Mouse (Mus musculus) hindbrain, embryonic 14.5 days (tissue): Measurements from ENCODE around the gene Zfp27. TPM values are rescaled to one million over a fixed set of nuclear protein-coding genes. Genes with fewer than 3 reads are reported as not detected.

ENCODE experiments used
- ATAC-seq: fragments of 200-750 bp; cut with Nextera tagmentation; 2 replicates; pipeline ENCODE4 v1.8.0; 2017; ENCODE audit warnings: moderate number of reproducible peaks, mild to moderate bottlenecking, moderate TSS enrichment, moderate library complexity; ENCODE audit not compliant: low FRiP score
- DNase-seq: peaks from one replicate; pipeline ENCODE4 v3.0.0-alpha.2; 2015; ENCODE audit warnings: low spot score
- H3K27ac ChIP-seq: fragments of 300-500 bp; sonication (generic); 2 replicates; pipeline ENCODE4 v1.5.1; 2014; ENCODE audit warnings: mild to moderate bottlenecking, moderate library complexity
- H3K27me3 ChIP-seq: fragments of 300-500 bp; sonication (generic); 2 replicates; pipeline ENCODE4 v1.6.1; 2014; ENCODE audit warnings: mild to moderate bottlenecking, low read length, mixed read lengths; ENCODE audit not compliant: control insufficient read depth, insufficient read depth
- H3K36me3 ChIP-seq: fragments of 300-500 bp; sonication (generic); replicated peaks from 2 replicates; pipeline ENCODE4 v1.6.1; 2014; ENCODE audit not compliant: control insufficient read depth, insufficient read depth
- H3K4me1 ChIP-seq: fragments of 300-500 bp; sonication (generic); replicated peaks from 2 replicates; pipeline ENCODE4 v1.6.1; 2014; ENCODE audit warnings: antibody characterized with exemption, low read length, mixed read lengths; ENCODE audit not compliant: control insufficient read depth, insufficient read depth
- H3K4me2 ChIP-seq: fragments of 300-500 bp; sonication (generic); replicated peaks from 2 replicates; pipeline ENCODE4 v1.6.1; 2014; ENCODE audit warnings: mild to moderate bottlenecking, moderate library complexity
- H3K4me3 ChIP-seq: fragments of 300-500 bp; sonication (generic); replicated peaks from 2 replicates; pipeline ENCODE4 v1.5.1; 2014; ENCODE audit warnings: mild to moderate bottlenecking, low read length
- H3K9ac ChIP-seq: fragments of 300-500 bp; sonication (generic); 2 replicates; pipeline ENCODE4 v1.6.1; 2014
- H3K9me3 ChIP-seq: fragments of 300-500 bp; sonication (generic); 2 replicates; pipeline ENCODE4 v1.6.1; 2016; ENCODE audit warnings: low read length; ENCODE audit not compliant: control insufficient read depth
- WGBS: fragments of 180-500 bp; shearing (Covaris S2); extraction: QIAGEN DNeasy Blood & Tissue Kit; methylation state at CpG from one replicate; pipeline ENCODE4 v1.1.7; 2014; 5-methylcytosine and 5-hydroxymethylcytosine counted together
- polyA plus RNA-seq: library from polyadenylated mRNA; unstranded; fragments of >200 nt; fragmentation: Nextera tagmentation; extraction: Ambion mirVana; gene quantifications from 2 replicates; pipeline ENCODE4 v1.2.1, GENCODE M21; 2014

The Zfp27 gene
- polyA plus RNA-seq, 1 experiment from 2014 or later, result 17.5 TPM

DNA sequence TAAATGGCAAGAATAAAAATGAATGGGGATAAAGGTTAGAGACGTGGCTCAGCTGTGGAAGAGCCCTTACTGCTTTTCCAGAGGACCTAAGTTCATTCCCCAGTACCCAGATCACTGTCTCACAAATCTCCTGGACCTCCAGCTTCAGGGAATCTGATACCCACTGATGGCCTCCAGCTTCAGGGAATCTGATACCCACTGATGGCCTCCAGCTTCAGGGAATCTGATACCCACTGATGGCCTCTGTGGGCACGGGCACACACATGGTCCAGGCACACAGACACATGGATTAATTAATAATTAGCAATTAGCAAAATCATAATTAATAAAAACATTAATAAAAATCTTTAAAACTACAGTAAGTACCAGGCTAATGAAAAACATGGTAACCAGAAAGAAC, 16.4 kb upstream of the Zfp27 start:
- ATAC-seq, result no peak
- Histone ChIP-seq H3K4me2 (no peak overlapping the region), H3K9me3 (no peaks in the 10 kb centered on the region), H3K9ac (no peak overlapping the region), H3K4me1 (no peaks in the 10 kb centered on the region), H3K4me3 (no peak overlapping the region), H3K27me3 (no peaks in the 10 kb centered on the region), H3K36me3 (no peaks in the 10 kb centered on the region), H3K27ac (no peak overlapping the region)
- 70% methylated on average over 2 of the region's 2 CpGs for WGBS
- no peak for DNase-seq

DNA sequence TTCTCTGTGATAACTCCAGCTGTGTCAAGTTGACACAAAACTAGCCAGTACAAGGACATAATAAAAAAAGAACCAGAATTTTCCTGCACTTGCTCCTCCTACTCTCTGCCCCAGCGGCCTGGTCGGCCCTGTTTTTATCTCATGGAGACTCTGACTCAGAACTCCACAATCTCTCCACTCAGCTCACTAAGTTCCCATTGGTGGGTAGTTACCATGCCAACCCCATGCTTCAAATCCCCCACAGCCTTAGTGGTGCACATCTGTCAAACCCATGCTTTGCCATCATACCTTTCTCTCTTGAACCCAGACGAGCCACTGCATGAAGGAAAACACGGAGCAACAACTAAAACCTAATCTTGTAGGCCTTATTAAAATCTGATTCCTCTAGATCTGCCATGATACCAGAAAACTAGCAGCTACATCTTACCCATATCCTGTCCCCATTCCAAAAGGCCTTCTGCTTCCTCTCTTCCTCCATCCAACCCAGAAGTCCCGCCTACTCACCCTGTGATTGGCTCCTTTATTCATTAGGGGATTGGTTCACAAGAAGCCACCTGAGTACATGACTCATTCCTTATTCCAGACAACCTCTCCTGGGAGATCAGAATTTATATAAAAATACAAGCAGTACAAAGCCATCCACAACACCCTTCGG, 15.2 kb upstream of the Zfp27 start:
- no peak for ATAC-seq
- no peak for DNase-seq
- H3K9ac ChIP-seq, result no peak overlapping the region
- 0 out of 2 replicates have a peak, but pooled peaks cover 10% of the 10 kb centered on the region for H3K36me3 ChIP-seq
- 89% methylated on average over 6 of the region's 6 CpGs for WGBS
- H3K4me2 ChIP-seq, result no peak overlapping the region
- no peak overlapping the region for H3K4me3 ChIP-seq
- no peaks in the 10 kb centered on the region for H3K4me1 ChIP-seq
- no peak overlapping the region for H3K27ac ChIP-seq
- no peaks in the 10 kb centered on the region for H3K27me3 ChIP-seq
- no peaks in the 10 kb centered on the region for H3K9me3 ChIP-seq

DNA sequence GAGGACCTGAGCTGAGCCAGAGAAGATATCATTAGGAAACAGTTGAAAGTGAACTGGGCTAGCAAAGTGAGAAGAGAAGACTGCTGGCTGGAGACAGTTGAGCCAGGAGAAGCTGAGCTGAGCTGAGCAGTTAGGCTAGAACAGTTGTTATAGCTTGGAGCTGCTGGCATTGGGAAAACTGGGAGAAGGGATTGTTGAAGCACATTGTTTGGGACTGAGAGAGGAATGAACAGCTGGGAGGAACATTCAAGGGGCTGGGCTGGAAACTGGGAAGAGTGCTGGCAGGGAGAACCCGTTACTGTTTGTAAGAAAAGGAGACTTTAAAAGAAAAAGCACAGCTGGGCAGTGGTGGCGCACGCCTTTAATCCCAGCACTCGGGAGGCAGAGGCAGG, 11.7 kb upstream of the Zfp27 start:
- no peak for ATAC-seq

DNA sequence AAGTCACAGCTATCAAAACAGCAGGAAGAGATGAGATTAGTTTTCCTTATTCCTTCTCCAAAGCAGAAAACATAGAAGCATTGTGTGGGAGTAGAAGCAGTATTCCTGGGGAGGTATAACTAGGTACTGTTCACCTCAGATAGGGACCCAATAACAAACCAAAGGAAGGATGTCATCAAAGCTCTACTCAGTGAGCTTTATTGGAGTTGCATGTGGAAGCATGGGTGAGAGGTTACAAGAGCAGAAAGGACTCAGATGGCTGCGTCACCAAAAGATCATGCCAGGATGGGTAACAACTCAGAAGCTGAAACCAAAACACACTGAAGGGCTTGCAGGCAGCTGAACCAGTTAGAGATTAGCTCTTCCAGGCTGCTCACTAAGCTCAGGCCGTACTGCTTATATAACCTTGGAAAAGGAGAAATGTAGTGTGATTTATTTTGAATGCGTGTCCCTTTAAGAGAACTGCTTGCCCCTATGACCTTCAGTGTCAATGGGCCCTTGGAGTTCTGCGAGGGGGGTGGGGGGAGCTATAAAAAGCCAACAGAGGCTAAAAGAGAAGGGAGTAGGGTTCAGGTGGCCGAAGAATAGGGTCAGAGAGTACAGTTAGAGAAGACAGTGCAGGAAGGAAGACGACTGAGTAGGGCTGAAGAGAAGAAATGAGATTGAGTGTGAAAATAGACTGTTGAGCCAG, 11.1 kb upstream of the Zfp27 start:
- 63% methylated on average over 6 of the region's 6 CpGs for WGBS
- H3K4me3 ChIP-seq, result no peak overlapping the region
- H3K27ac ChIP-seq, result no peak overlapping the region
- H3K9me3 ChIP-seq, result no peaks in the 10 kb centered on the region
- no peaks in the 10 kb centered on the region for H3K27me3 ChIP-seq
- DNase-seq (no peak), ATAC-seq (no peak)
- H3K36me3 ChIP-seq, result peaks cover 44% of the 10 kb centered on the region
- no peaks in the 10 kb centered on the region for H3K4me1 ChIP-seq
- no peak overlapping the region for H3K4me2 ChIP-seq
- H3K9ac ChIP-seq, result no peak overlapping the region

More for the DNA sequence above, 11.7 kb upstream of the Zfp27 start:
- no peak overlapping the region for H3K4me3 ChIP-seq
- H3K4me2 ChIP-seq, result no peak overlapping the region
- DNase-seq, result no peak
- peaks cover 40% of the 10 kb centered on the region for H3K36me3 ChIP-seq
- no peaks in the 10 kb centered on the region for H3K9me3 ChIP-seq
- no peak overlapping the region for H3K9ac ChIP-seq
- WGBS, result 90% methylated on average over 4 of the region's 4 CpGs
- H3K27ac ChIP-seq, result no peak overlapping the region
- no peaks in the 10 kb centered on the region for H3K27me3 ChIP-seq
- no peaks in the 10 kb centered on the region for H3K4me1 ChIP-seq

DNA sequence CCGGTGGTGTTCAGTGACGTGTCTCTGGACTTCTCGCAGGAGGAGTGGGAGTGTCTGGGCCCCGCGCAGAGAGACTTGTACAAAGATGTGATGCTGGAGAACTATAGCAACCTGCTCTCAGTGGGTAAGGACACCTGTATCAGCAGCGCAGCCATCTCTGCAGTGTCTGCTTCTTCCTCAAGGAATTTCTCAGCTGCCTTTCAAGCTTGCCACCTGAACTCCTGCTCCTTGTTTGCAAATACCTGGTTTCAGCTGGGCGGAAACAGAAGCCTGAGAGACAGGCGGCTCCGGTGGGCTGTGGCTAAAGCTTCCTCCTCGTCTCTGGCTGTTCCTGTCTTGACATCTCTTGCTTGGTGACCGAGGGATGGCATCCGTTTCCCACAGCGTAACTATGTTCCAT, 5.8 kb upstream of the Zfp27 start:
- ATAC-seq (no peak), DNase-seq (no peak)
- 95% methylated on average over 13 of the region's 13 CpGs for WGBS
- Histone ChIP-seq H3K9me3 (no peaks in the 10 kb centered on the region), H3K4me1 (peaks cover 17% of the 10 kb centered on the region), H3K27ac (no peak overlapping the region), H3K9ac (no peak overlapping the region), H3K36me3 (peaks cover 56% of the 10 kb centered on the region), H3K4me3 (no peak overlapping the region), H3K4me2 (no peak overlapping the region), H3K27me3 (no peaks in the 10 kb centered on the region)

DNA sequence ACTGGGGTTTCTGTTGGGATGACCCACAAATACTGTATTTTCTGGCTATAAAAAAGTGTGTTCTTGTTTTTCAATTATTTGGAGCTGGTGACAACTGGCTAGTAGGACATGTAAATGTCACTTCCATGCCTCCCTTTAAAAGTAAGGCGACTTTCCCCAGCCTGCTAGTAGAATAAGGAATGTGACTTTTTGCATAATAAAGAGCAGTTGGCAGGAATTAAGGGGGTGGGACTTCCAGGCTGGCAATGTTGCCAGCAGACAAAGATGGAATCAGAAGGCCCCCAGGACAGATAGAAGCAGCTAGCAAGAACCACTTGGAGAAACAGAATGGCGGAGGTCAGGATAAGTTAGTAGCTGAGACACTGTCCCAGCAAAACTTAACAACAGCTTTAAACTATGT, 3.9 kb upstream of the Zfp27 start:
- ATAC-seq (no peak), DNase-seq (no peak)
- 50% methylated on average over 2 of the region's 2 CpGs for WGBS

DNA sequence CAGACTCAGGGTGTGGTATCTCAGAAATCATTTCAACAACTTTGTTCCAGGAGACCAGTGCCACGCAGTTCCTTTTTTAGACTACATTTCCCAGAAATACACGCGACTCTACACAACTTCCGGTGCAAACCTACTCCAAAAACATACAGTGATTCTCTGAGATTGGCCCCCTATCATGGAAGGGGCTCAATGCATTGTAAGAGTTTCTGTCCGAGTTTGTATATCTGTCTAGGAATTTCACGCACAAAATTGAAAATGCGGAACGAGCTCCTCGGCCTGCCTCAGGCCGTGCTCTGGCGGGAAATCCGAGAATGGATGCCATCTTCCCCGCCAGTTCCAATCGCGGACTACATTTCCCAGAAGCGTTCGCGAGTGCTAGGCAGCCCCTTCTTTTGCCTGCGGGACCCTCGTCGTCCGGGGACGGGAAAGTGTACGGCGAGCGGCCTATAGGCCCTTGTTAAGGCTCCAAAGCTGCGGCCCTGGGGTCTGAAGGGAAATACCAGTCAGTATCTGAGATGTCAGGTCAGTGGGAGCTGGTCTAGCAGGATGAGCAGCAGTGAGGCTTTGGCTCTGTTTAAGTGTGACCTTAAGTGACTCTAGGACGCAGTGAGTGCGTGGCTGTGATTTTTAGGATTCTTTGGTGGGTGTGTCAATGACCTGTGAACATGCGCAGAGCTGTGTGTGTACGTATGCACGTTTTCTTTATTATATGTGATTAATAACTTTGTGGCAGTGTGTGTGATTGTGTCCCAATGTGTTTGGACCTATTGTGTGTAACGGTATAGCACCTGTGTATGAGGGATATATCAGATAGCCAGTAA, 2.0 kb upstream of the Zfp27 start, which contains the start of gene Zfp383:
Zfp383 (plus strand) TSS at position 94 of the 821 bp plus-strand sequence.
- no peaks in the 10 kb centered on the region for H3K9me3 ChIP-seq
- peaks cover 21% of the 10 kb centered on the region for H3K4me1 ChIP-seq
- DNase-seq, result peak; percentile 91
- WGBS, result 1% methylated on average over 33 of the region's 33 CpGs
- H3K27ac ChIP-seq, result peak within 1 kb of the TSS; percentile 94
- peak within 1 kb of the TSS; percentile 72 for H3K4me2 ChIP-seq
- peak; percentile 85 for ATAC-seq
- no peaks in the 10 kb centered on the region for H3K27me3 ChIP-seq
- peaks cover 28% of the 10 kb centered on the region for H3K36me3 ChIP-seq
- peak within 1 kb of the TSS; percentile 67 for H3K4me3 ChIP-seq
- H3K9ac ChIP-seq, result peak within 1 kb of the TSS; percentile 74

More for the DNA sequence above, 3.9 kb upstream of the Zfp27 start:
- Histone ChIP-seq H3K9me3 (no peaks in the 10 kb centered on the region), H3K27ac (no peak overlapping the region), H3K4me3 (no peak overlapping the region), H3K4me2 (peak overlapping the region; percentile 72), H3K4me1 (peaks cover 20% of the 10 kb centered on the region), H3K9ac (no peak overlapping the region), H3K36me3 (peaks cover 42% of the 10 kb centered on the region), H3K27me3 (no peaks in the 10 kb centered on the region)

DNA sequence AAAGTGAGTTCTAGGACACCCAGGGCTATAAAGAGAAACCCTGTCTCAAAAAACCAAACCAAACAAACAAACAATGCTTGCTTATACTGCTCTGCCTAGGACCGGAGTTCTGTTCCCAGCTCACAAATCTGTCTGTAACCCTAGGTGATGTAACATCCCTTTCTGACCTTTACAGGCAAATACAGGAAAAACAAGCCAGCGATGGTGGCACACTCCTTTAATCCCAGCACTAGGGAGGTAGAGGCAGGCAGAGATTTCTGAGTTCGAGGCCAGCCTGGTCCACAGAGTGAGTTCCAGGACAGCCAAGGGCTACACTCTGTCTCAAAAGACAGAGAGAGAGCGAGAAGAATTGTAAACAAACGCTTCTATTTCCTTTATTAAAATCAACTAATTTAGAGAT, 834 bp upstream of the Zfp27 start:
- Histone ChIP-seq H3K4me3 (no peak overlapping the region), H3K27ac (peak overlapping the region; percentile 94), H3K9me3 (no peaks in the 10 kb centered on the region), H3K36me3 (peaks cover 29% of the 10 kb centered on the region), H3K9ac (peak overlapping the region; percentile 61; the same call in 1 of the 2 replicates), H3K4me1 (peaks cover 21% of the 10 kb centered on the region), H3K27me3 (no peaks in the 10 kb centered on the region), H3K4me2 (peak overlapping the region; percentile 55)
- DNase-seq (no peak), ATAC-seq (no peak)
- 90% methylated on average over 5 of the region's 5 CpGs for WGBS

DNA sequence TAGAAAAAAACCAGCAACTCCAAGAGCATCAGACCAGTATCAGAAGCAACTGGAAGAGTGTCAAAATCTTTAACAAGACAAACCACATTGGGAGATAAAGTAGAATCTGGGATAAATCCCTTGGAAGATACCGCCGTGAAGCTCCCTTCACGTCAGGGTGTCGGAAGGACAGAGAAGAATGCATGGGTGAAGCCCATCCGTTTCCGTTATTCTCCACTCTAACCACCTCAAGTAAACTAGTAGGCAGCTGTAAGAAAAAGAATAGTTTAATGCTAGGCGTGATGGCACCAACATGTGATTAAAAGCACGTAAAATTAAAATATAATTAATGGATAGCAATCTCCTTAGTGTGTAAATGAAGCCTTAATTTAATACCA, 298 bp upstream of the Zfp27 start:
- Histone ChIP-seq H3K9ac (peak overlapping the region; percentile 61), H3K4me1 (peaks cover 21% of the 10 kb centered on the region), H3K27ac (peak overlapping the region; percentile 94), H3K36me3 (peaks cover 27% of the 10 kb centered on the region), H3K4me3 (peak overlapping the region; percentile 43), H3K9me3 (no peaks in the 10 kb centered on the region), H3K4me2 (peak overlapping the region; percentile 55), H3K27me3 (no peaks in the 10 kb centered on the region)
- DNase-seq (no peak), ATAC-seq (no peak)
- 12% methylated on average over 8 of the region's 8 CpGs for WGBS
